ENCODE assay signal across 18 mouse cellular contexts in genomic region chr8:46449723-46450251, GRCm38 (mm10). TPM values are rescaled to one million over a fixed set of nuclear protein-coding genes. Genes with fewer than 3 reads are reported as not detected.
DNase-seq lines count a peak whose midpoint lies in the region; ATAC-seq and TF ChIP-seq lines count a peak whose summit lies in the region.
"Had no signal": no experiment of that assay in that cellular context is flagged by ENCODE, and none has a peak within 500 bp of the region (broad histone marks: within the 10 kb centered on the region; RNA-seq: fewer than 3 reads in every experiment).

No protein-coding gene starts in this region.

- H3K4me1 ChIP-seq in forebrain, postnatal 0 days (ENCODE audit: insufficient read depth): no peaks in the 10 kb centered on the region
- H3K4me1 ChIP-seq in forebrain, embryonic 16.5 days (replicated peaks; ENCODE audit: control insufficient read depth, insufficient read depth, low read length): no peaks in the 10 kb centered on the region
- H3K4me1 ChIP-seq in intestine, postnatal 0 days (replicated peaks; ENCODE audit: control insufficient read depth, insufficient read depth, low read length): no peaks in the 10 kb centered on the region; the same call in 1 of the 2 replicates
- no peaks in the 10 kb centered on the region for H3K4me1 ChIP-seq in midbrain, embryonic 16.5 days (ENCODE audit: control insufficient read depth, insufficient read depth, low read length)
- no peaks in the 10 kb centered on the region for H3K4me1 ChIP-seq in hindbrain, embryonic 16.5 days (ENCODE audit: control insufficient read depth, insufficient read depth, low read depth, low read length)
- H3K4me1 ChIP-seq: hindbrain, embryonic 12.5 days had no signal

- no peaks in the 10 kb centered on the region for H3K27me3 ChIP-seq in forebrain, postnatal 0 days (ENCODE audit: insufficient read depth, low read length)
- H3K27me3 ChIP-seq in forebrain, embryonic 16.5 days (replicated peaks; ENCODE audit: control insufficient read depth, insufficient read depth, low read length): no peaks in the 10 kb centered on the region
- H3K27me3 ChIP-seq in intestine, postnatal 0 days (replicated peaks; ENCODE audit: control insufficient read depth, insufficient read depth, low read length): no peaks in the 10 kb centered on the region
- H3K27me3 ChIP-seq in midbrain, embryonic 16.5 days (ENCODE audit: control insufficient read depth, insufficient read depth, low read depth, low read length): no peaks in the 10 kb centered on the region
- H3K27me3 ChIP-seq in hindbrain, embryonic 16.5 days (replicated peaks; ENCODE audit: control insufficient read depth, insufficient read depth, low read length): no peaks in the 10 kb centered on the region
- H3K27me3 ChIP-seq: CH12.LX had no signal

- no peak overlapping the region for H3K4me3 ChIP-seq in forebrain, postnatal 0 days (ENCODE audit: low read depth, low read length)
- H3K4me3 ChIP-seq in forebrain, embryonic 16.5 days (replicated peaks; ENCODE audit: low read length): no peak overlapping the region
- no peak overlapping the region for H3K4me3 ChIP-seq in intestine, postnatal 0 days (ENCODE audit: low read depth, low read length)
- no peak overlapping the region for H3K4me3 ChIP-seq in midbrain, embryonic 16.5 days (ENCODE audit: low read depth, low read length)
- no peak overlapping the region for H3K4me3 ChIP-seq in hindbrain, embryonic 16.5 days (ENCODE audit: low read length)
- H3K4me3 ChIP-seq: hindbrain, embryonic 12.5 days had no signal

- peaks cover 8% of the 10 kb centered on the region; the same call in 1 of the 2 replicates for H3K9me3 ChIP-seq in forebrain, postnatal 0 days (ENCODE audit: low read length)
- H3K9me3 ChIP-seq in forebrain, embryonic 16.5 days (ENCODE audit: control insufficient read depth, low read length): peaks cover 8% of the 10 kb centered on the region; the same call in 1 of the 2 replicates
- H3K9me3 ChIP-seq in intestine, postnatal 0 days (ENCODE audit: control insufficient read depth): 0 out of 2 replicates have a peak, but pooled peaks cover 3% of the 10 kb centered on the region
- 0 out of 2 replicates have a peak, but pooled peaks cover 4% of the 10 kb centered on the region for H3K9me3 ChIP-seq in midbrain, embryonic 16.5 days (replicated peaks; ENCODE audit: control insufficient read depth, low read length, poor library complexity, severe bottlenecking)
- H3K9me3 ChIP-seq in hindbrain, embryonic 16.5 days (ENCODE audit: control insufficient read depth, low read length): peaks cover 3% of the 10 kb centered on the region; the same call in 1 of the 2 replicates

- no peak overlapping the region for H3K4me2 ChIP-seq in forebrain, postnatal 0 days (ENCODE audit: low read depth)
- no peak overlapping the region for H3K4me2 ChIP-seq in forebrain, embryonic 16.5 days (ENCODE audit: low read length)
- no peak overlapping the region for H3K4me2 ChIP-seq in intestine, postnatal 0 days (replicated peaks; ENCODE audit: low read depth)
- no peak overlapping the region for H3K4me2 ChIP-seq in midbrain, embryonic 16.5 days (ENCODE audit: low read length)
- no peak overlapping the region for H3K4me2 ChIP-seq in hindbrain, embryonic 16.5 days (ENCODE audit: low read length)
- H3K4me2 ChIP-seq: hindbrain, embryonic 12.5 days had no signal

- DNase-seq in forebrain, postnatal 0 days: no peak
- DNase-seq in MN1 (ENCODE audit: low spot score): peak; percentile 35
- DNase-seq in lung, postnatal 4 days: no peak
- DNase-seq: adrenal gland, adult 2 months; adrenal gland, postnatal 25 days; cerebellum, adult 2 months; cerebellum, postnatal 10 days; gastrocnemius, postnatal 36 days; heart, adult 11 months; heart, postnatal 10 days; heart, postnatal 4 days had no signal

- peak; percentile 32; the same call in 1 of the 2 replicates for ATAC-seq in forebrain, postnatal 0 days
- ATAC-seq in forebrain, embryonic 16.5 days: no peak
- no peak for ATAC-seq in intestine, postnatal 0 days
- ATAC-seq in midbrain, embryonic 16.5 days: peak; percentile 36; the same call in 1 of the 2 replicates
- ATAC-seq in hindbrain, embryonic 16.5 days: no peak
- ATAC-seq: hindbrain, postnatal 0 days had no signal

- TF ChIP-seq CTCF in forebrain, postnatal 0 days (IDR thresholded peaks at IDR 0.05; ENCODE audit: low read depth): no peak
- TF ChIP-seq CTCF in intestine, postnatal 0 days (IDR thresholded peaks at IDR 0.05; ENCODE audit: low read depth): peak; percentile 54

- no peak overlapping the region for H3K9ac ChIP-seq in forebrain, postnatal 0 days
- H3K9ac ChIP-seq in forebrain, embryonic 16.5 days (replicated peaks; ENCODE audit: low read depth, low read length): no peak overlapping the region
- no peak overlapping the region for H3K9ac ChIP-seq in intestine, postnatal 0 days (ENCODE audit: low read depth, low read length)
- no peak overlapping the region for H3K9ac ChIP-seq in midbrain, embryonic 16.5 days (ENCODE audit: low read depth, low read length)
- H3K9ac ChIP-seq in hindbrain, embryonic 16.5 days (ENCODE audit: low read depth, low read length): no peak overlapping the region
- H3K9ac ChIP-seq: hindbrain, embryonic 12.5 days had no signal

- WGBS in forebrain, postnatal 0 days: 77% methylated on average over 8 of the region's 8 CpGs
- 79% methylated on average over 8 of the region's 8 CpGs for WGBS in forebrain, embryonic 16.5 days
- WGBS in intestine, postnatal 0 days: 49% methylated on average over 8 of the region's 8 CpGs
- WGBS in midbrain, embryonic 16.5 days: 60% methylated on average over 8 of the region's 8 CpGs
- 79% methylated on average over 8 of the region's 8 CpGs for WGBS in hindbrain, embryonic 16.5 days

- no peaks in the 10 kb centered on the region for H3K36me3 ChIP-seq in forebrain, postnatal 0 days (ENCODE audit: insufficient read depth)
- H3K36me3 ChIP-seq in forebrain, embryonic 16.5 days (ENCODE audit: control insufficient read depth, insufficient read depth): no peaks in the 10 kb centered on the region
- no peaks in the 10 kb centered on the region for H3K36me3 ChIP-seq in intestine, postnatal 0 days (ENCODE audit: control insufficient read depth, insufficient read depth)
- no peaks in the 10 kb centered on the region for H3K36me3 ChIP-seq in midbrain, embryonic 16.5 days (ENCODE audit: control insufficient read depth, insufficient read depth, low read length)
- H3K36me3 ChIP-seq in hindbrain, embryonic 16.5 days (ENCODE audit: control insufficient read depth, insufficient read depth, low read length): no peaks in the 10 kb centered on the region
- H3K36me3 ChIP-seq: hindbrain, embryonic 12.5 days had no signal

- H3K27ac ChIP-seq in forebrain, postnatal 0 days (ENCODE audit: low read depth, low read length): no peak overlapping the region
- H3K27ac ChIP-seq in forebrain, embryonic 16.5 days (ENCODE audit: low read length): no peak overlapping the region
- peak overlapping the region; percentile 70 for H3K27ac ChIP-seq in intestine, postnatal 0 days (ENCODE audit: low read depth, low read length)
- H3K27ac ChIP-seq in midbrain, embryonic 16.5 days (ENCODE audit: low read length): no peak overlapping the region
- H3K27ac ChIP-seq in hindbrain, embryonic 16.5 days (ENCODE audit: low read depth, low read length): no peak overlapping the region
- H3K27ac ChIP-seq: hindbrain, embryonic 12.5 days; hindbrain, postnatal 0 days had no signal

RNA-seq across cellular contexts. Expression of gene Acsl1, which starts 21.1 kb away (rescaled TPM):
- 35.5 and 44.2 TPM in 2 replicates for total RNA-seq in forebrain, postnatal 0 days (2014; rRNA removed)
- polyA plus RNA-seq in forebrain, postnatal 0 days (2015; fragmentation: Nextera tagmentation; extraction: Ambion mirVana): 20.4 and 26.2 TPM in 2 replicates
- 11.4 and 13.1 TPM in 2 replicates for polyA plus RNA-seq in forebrain, embryonic 16.5 days (2015; fragmentation: Nextera tagmentation; extraction: Ambion mirVana)
- polyA plus RNA-seq in intestine, postnatal 0 days (2015; fragmentation: Nextera tagmentation; extraction: Ambion mirVana): 54.0 and 59.1 TPM in 2 replicates
- polyA plus RNA-seq in midbrain, embryonic 16.5 days (2015; fragmentation: Nextera tagmentation; extraction: Ambion mirVana): 17.9 and 20.2 TPM in 2 replicates
- 19.5 and 22.1 TPM in 2 replicates for polyA plus RNA-seq in hindbrain, embryonic 16.5 days (2015; fragmentation: Nextera tagmentation; extraction: Ambion mirVana)

Comparison
In these comparisons a context has a peak if more than half of its experiments do, and no peak if none do; other contexts are left out.
1. ATAC-seq: peak in forebrain, postnatal 0 days (single experiment) and midbrain, embryonic 16.5 days (single experiment); none in forebrain, embryonic 16.5 days (single experiment), intestine, postnatal 0 days (single experiment) and hindbrain, embryonic 16.5 days (single experiment).